Mouse (Mus musculus): ENCODE data around the gene Edem1.

DNA sequence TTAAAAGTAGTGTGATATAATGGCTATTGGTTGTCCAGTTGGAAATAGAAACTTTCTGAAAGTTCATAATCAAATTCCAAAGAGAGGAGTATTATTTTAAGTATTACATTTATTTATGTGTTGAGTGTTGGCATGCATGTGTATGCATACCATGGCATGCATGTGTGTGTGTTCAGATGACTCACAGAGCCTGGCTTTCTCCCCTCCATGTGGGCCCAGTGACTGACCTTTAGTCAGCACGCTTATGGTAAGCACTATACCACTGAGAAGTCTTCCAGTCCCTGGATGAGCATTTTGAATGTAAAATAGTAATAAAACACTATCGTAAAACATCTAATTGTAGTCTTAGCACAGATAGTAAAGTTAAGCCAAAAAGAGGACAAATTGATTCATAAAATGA, 16.3 kb upstream of the Edem1 start:
- TF ChIP-seq POLR2A (IDR thresholded peaks at IDR 0.05; ENCODE audit: low read depth, low read length) (no peak), CTCF (conservative IDR thresholded peaks at IDR 0.05; ENCODE audit: insufficient read depth, insufficient read length, low read depth, low read length) (no peak)
